Mouse (Mus musculus) midbrain, embryonic 16.5 days (tissue): Measurements from ENCODE around the gene Aoc3. TPM values are rescaled to one million over a fixed set of nuclear protein-coding genes. Genes with fewer than 3 reads are reported as not detected.

ENCODE experiments used
- ATAC-seq: fragments of 200-750 bp; cut with Nextera tagmentation; 2 replicates; pipeline ENCODE4 v1.8.0; 2017; ENCODE audit warnings: moderate TSS enrichment
- H3K27ac ChIP-seq: fragments of 300-500 bp; sonication (generic); 2 replicates; pipeline ENCODE4 v1.5.1; 2014; ENCODE audit warnings: mild to moderate bottlenecking, low read length, mixed read lengths
- H3K27me3 ChIP-seq: fragments of 300-500 bp; sonication (generic); 2 replicates; pipeline ENCODE4 v1.6.1; 2014; ENCODE audit warnings: low read depth, low read length, mixed read lengths; ENCODE audit not compliant: control insufficient read depth, insufficient read depth
- H3K36me3 ChIP-seq: fragments of 300-500 bp; sonication (generic); 2 replicates; pipeline ENCODE4 v1.6.1; 2014; ENCODE audit warnings: mild to moderate bottlenecking, low read length, moderate library complexity, mixed read lengths; ENCODE audit not compliant: control insufficient read depth, insufficient read depth
- H3K4me1 ChIP-seq: fragments of 300-500 bp; sonication (generic); 2 replicates; pipeline ENCODE4 v1.6.1; 2014; ENCODE audit warnings: mild to moderate bottlenecking, low read length, mixed read lengths; ENCODE audit not compliant: control insufficient read depth, insufficient read depth
- H3K4me2 ChIP-seq: fragments of 300-500 bp; sonication (generic); 2 replicates; pipeline ENCODE4 v1.6.1; 2014; ENCODE audit warnings: mild to moderate bottlenecking, low read length, mixed read lengths
- H3K4me3 ChIP-seq: fragments of 300-500 bp; sonication (generic); 2 replicates; pipeline ENCODE4 v1.5.1; 2014; ENCODE audit warnings: low read depth, mild to moderate bottlenecking, low read length, moderate library complexity, mixed read lengths
- H3K9ac ChIP-seq: fragments of 300-500 bp; sonication (generic); 2 replicates; pipeline ENCODE4 v1.6.1; 2014; ENCODE audit warnings: low read depth, low read length, mixed read lengths
- H3K9me3 ChIP-seq: fragments of 300-500 bp; sonication (generic); replicated peaks from 2 replicates; pipeline ENCODE4 v1.6.1; 2014; ENCODE audit warnings: mild to moderate bottlenecking, low read length, mixed read lengths; ENCODE audit not compliant: control insufficient read depth, poor library complexity, severe bottlenecking
- WGBS: fragments of 180-500 bp; shearing (Covaris S2); extraction: QIAGEN DNeasy Blood & Tissue Kit; methylation state at CpG from one replicate; pipeline ENCODE4 v1.1.7; 2014; 5-methylcytosine and 5-hydroxymethylcytosine counted together
- polyA plus RNA-seq: library from polyadenylated mRNA; unstranded; fragments of >200 nt; fragmentation: Nextera tagmentation; extraction: Ambion mirVana; gene quantifications from 2 replicates; pipeline ENCODE4 v1.2.1, GENCODE M21; 2015

The Aoc3 gene
- polyA plus RNA-seq, 1 experiment from 2014 or later = 0.13 TPM

DNA sequence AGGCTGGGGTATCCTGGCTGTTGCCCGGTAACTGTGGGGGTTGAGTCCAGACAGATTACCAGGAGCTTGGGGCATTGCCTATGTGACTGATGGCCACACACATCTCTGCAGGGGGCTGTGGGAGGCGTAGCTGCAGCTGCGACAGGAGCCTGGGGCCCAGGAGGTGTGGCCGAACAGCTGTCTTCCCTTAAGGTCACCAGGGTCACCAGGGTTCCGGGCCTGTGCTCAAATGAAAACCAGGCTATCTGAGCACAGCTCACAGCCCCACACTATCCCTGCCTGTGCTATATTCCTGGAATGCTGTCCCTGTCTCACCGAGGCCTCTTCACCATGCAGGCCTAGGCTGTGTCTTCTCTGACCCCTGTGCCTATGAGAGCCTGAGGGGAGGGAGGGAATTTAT is 4.1 kb downstream of the Aoc3 start:
- Histone ChIP-seq H3K9ac (no peak overlapping the region), H3K4me1 (peaks cover 11% of the 10 kb centered on the region), H3K4me2 (no peak overlapping the region), H3K27ac (no peak overlapping the region), H3K9me3 (no peaks in the 10 kb centered on the region), H3K4me3 (no peak overlapping the region), H3K36me3 (no peaks in the 10 kb centered on the region), H3K27me3 (no peaks in the 10 kb centered on the region)
- ATAC-seq = no peak
- WGBS = 3% methylated on average over 6 of the region's 6 CpGs

- no peak for ATAC-seq
- Histone ChIP-seq H3K27ac (no peak overlapping the region), H3K9ac (no peak overlapping the region), H3K4me2 (no peak overlapping the region), H3K27me3 (no peaks in the 10 kb centered on the region), H3K9me3 (no peaks in the 10 kb centered on the region), H3K4me1 (peaks cover 11% of the 10 kb centered on the region), H3K4me3 (no peak overlapping the region), H3K36me3 (no peaks in the 10 kb centered on the region)
- WGBS = 84% methylated on average over 9 of the region's 9 CpGs
Measured at GRCm38 (mm10) chr11:101335685-101336084, 5.3 kb downstream of the Aoc3 start.

GRCm38 (mm10) chr11:101338123-101338760 is 7.8 kb downstream of the Aoc3 start:
- Histone ChIP-seq H3K27me3 (no peaks in the 10 kb centered on the region), H3K9ac (peak overlapping the region; percentile 49), H3K4me1 (peaks cover 11% of the 10 kb centered on the region), H3K27ac (peak overlapping the region; percentile 50; the same call in 1 of the 2 replicates), H3K4me3 (peak overlapping the region; percentile 32), H3K9me3 (no peaks in the 10 kb centered on the region), H3K4me2 (peak overlapping the region; percentile 66), H3K36me3 (no peaks in the 10 kb centered on the region)
- under 1% methylated on average over 9 of the region's 9 CpGs for WGBS
- ATAC-seq = peak; percentile 83

DNA sequence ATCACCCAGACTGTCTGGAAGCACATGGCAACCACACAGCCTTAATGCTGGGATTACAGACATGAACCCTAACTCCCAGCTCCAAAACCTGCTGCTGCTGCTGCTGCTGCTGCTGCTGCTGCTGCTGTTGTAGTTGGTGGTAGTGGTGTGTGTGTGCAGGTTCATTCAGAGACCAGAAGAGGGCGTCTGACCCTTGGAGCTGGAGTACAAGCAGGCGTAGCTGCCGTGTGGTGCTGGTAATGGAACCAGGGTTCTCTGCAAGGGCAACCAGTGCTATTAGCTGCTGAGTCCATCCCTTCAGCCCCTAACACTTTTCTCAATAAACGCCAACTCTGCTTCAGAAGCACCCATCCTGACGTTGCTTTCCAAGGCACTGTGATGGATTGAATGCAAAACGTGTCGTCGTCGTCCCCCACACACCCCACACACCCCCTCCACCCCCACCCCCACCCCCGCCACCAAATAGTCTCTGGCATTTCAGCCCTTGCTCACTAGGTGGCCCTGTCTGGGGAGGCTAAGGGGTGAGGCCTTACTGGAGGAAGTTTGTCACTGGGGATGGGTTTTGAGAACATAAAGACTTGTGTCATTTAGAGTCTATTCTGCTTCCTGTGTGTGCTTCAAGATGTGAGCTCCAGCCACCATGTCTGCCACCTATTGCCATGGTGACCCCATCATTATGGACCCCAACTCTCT is 16.8 kb downstream of the Aoc3 start:
- Histone ChIP-seq H3K4me2 (no peak overlapping the region), H3K4me3 (no peak overlapping the region), H3K27me3 (no peaks in the 10 kb centered on the region), H3K36me3 (no peaks in the 10 kb centered on the region), H3K9me3 (no peaks in the 10 kb centered on the region), H3K9ac (no peak overlapping the region), H3K4me1 (no peaks in the 10 kb centered on the region), H3K27ac (no peak overlapping the region)
- WGBS = 79% methylated on average over 9 of the region's 10 CpGs
- no peak for ATAC-seq

- ATAC-seq = no peak
- Histone ChIP-seq H3K9me3 (no peaks in the 10 kb centered on the region), H3K4me3 (no peak overlapping the region), H3K27me3 (no peaks in the 10 kb centered on the region), H3K9ac (no peak overlapping the region), H3K4me2 (no peak overlapping the region), H3K36me3 (no peaks in the 10 kb centered on the region), H3K27ac (no peak overlapping the region), H3K4me1 (no peaks in the 10 kb centered on the region)
- 76% methylated on average over 7 of the region's 7 CpGs for WGBS
Measured at GRCm38 (mm10) chr11:101348774-101349173, 18.4 kb downstream of the Aoc3 start.

DNA sequence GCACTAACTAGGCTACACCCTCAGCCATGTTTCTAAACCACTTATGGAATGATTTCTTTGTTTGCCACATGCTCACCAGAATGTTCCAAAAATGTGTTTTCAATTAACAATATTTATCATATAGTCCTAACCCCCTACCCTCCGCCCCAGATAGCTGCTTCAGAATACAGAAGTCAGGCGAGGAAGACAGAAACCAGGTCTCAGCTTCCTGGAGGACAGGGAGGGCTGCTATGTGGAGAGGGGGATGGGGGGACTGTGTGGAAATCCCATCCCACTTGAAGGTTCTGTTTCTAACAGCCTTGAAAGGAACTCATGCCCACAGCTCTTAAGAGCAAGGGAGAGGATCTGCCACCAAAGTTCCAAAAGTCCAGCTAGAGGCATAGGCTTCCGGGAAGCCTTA is 18.8 kb downstream of the Aoc3 start:
- H3K9me3 ChIP-seq = no peaks in the 10 kb centered on the region
- no peak for ATAC-seq
- no peak overlapping the region for H3K27ac ChIP-seq
- H3K9ac ChIP-seq = no peak overlapping the region
- no peaks in the 10 kb centered on the region for H3K36me3 ChIP-seq
- H3K4me1 ChIP-seq = no peaks in the 10 kb centered on the region
- H3K27me3 ChIP-seq = no peaks in the 10 kb centered on the region
- H3K4me2 ChIP-seq = no peak overlapping the region
- 92% methylated on average over 3 of the region's 3 CpGs for WGBS
- no peak overlapping the region for H3K4me3 ChIP-seq

GRCm38 (mm10) chr11:101351100-101351720 is 20.8 kb downstream of the Aoc3 start:
- ATAC-seq = no peak
- Histone ChIP-seq H3K36me3 (no peaks in the 10 kb centered on the region), H3K4me2 (no peak overlapping the region), H3K9me3 (no peaks in the 10 kb centered on the region), H3K9ac (no peak overlapping the region), H3K4me1 (no peaks in the 10 kb centered on the region), H3K27me3 (no peaks in the 10 kb centered on the region), H3K27ac (no peak overlapping the region), H3K4me3 (no peak overlapping the region)
- WGBS = 49% methylated on average over 11 of the region's 11 CpGs

DNA sequence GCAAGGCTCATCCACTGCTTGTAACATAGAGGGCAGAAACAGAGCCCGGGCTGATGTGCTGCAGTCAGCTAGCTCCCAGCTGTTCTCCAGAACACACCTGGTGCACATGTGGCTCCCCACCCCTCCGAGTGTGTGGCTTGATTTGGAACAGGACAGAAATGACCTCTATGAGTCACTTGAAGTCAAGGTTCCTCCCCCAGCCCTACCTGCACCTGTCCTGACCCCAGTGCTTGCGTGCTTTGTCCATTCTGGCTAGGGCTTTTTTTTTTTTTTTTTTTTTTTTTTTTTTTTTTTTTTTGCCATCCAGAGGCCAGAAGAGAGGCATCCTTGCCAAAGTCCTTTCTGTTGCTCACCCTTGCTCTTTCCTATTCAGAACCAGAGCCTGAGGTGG is 21.3 kb downstream of the Aoc3 start:
- Histone ChIP-seq H3K4me3 (no peak overlapping the region), H3K27me3 (no peaks in the 10 kb centered on the region), H3K36me3 (no peaks in the 10 kb centered on the region), H3K9ac (no peak overlapping the region), H3K9me3 (no peaks in the 10 kb centered on the region), H3K4me1 (no peaks in the 10 kb centered on the region), H3K4me2 (no peak overlapping the region), H3K27ac (no peak overlapping the region)
- ATAC-seq = no peak
- WGBS = 77% methylated on average over 3 of the region's 3 CpGs

GRCm38 (mm10) chr11:101353436-101353835 is 23.0 kb downstream of the Aoc3 start:
- no peaks in the 10 kb centered on the region for H3K9me3 ChIP-seq
- H3K9ac ChIP-seq = no peak overlapping the region
- no peaks in the 10 kb centered on the region for H3K27me3 ChIP-seq
- H3K4me3 ChIP-seq = no peak overlapping the region
- H3K4me2 ChIP-seq = no peak overlapping the region
- no peaks in the 10 kb centered on the region for H3K4me1 ChIP-seq
- ATAC-seq = no peak
- H3K27ac ChIP-seq = no peak overlapping the region
- WGBS = 93% methylated on average over 12 of the region's 12 CpGs
- H3K36me3 ChIP-seq = no peaks in the 10 kb centered on the region
